Mouse (Mus musculus) frontal cortex, postnatal 25 days (tissue): Measurements from ENCODE around the gene Syce2.
"Not testable (repeated sequence)": the region's sequence is repeated elsewhere in the genome, so short reads cannot be mapped to it uniquely, and the experiment has no call there.

ENCODE experiments used
- DNase-seq, 2 experiments: peaks; one replicate each; pipeline ENCODE4 v3.0.0; 2022; ENCODE audit warnings: low spot score in 2 of 2

Syce2 gene

DNA sequence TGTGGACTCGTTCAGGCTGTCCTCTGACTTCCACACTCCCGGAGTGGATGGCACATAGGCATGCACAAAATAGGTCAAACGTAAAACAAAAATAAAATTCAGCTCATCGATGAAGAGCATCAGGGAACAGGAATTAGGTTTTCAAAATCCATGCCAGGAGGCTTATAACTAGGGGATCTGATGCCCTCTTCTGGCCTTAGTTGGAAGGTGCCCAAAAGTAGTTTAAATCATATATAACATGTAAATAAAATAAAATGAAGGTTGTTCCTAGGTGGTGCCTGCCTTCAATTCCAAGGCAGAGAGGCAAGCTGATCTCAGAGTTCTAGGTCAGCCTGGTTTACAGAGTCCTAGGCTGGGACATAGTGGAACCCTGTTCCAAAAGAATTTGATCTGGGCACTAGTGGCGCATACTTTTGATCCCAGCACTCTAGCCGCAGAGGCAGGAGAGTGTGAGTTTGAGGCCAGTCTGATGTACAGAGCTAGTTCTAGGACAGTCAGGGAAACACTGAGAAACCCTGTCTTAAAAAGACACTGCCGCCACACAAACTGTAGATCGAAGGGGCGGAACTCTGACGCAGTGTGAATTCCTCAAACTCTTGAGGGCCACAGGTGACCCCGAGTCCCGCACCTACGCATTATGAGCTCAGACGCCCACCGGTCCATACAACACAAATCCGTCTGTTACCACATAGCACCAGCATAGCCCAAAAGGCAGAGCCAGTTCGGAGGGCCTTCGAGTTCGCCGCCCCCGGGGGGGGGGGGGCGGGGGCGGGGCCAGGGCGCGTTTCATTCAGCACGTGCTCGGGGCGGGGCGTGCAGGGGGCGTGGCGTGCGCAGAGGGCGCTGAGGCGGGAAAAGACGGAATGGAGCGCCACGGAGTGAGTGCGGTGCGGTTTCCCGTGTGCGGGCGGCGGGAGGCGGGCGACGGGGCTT is at the start of gene Syce2:
Gene Syce2, plus strand, starts transcription at position 736 of the 933 bp plus-strand sequence.
- no peak for DNase-seq

DNA sequence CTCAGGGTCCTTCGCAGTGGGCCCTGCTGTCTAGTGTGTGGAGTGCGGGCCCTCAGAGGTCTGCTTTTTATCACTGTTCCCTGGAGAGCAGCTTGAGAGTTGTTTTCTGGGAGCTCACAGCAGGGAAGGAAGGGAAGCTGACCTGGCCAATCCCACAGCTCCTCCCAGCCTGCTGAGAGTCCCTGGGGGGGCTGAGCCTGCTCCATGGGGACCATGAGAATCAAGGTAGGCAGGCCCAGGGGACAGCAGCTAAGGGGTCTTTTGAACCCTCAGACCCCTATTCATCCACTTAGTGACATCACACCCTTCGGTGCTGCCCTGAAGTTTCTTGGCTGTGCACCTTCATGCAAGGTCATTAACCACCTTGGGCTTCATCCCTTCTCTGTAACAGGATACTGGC is 49.2 kb upstream of the Syce2 start, which contains the start of gene Dand5:
Gene Dand5, minus strand, starts transcription at position 101 of the 400 bp plus-strand sequence.
- DNase-seq, result no peak

- peak in 1 of 2 experiments; percentile 54 for DNase-seq
Observed at GRCm38 (mm10) chr8:84823653-84824052, 48.3 kb upstream of the Syce2 start.

GRCm38 (mm10) chr8:84825636-84826035 is 46.3 kb upstream of the Syce2 start:
- no peak for DNase-seq

DNA sequence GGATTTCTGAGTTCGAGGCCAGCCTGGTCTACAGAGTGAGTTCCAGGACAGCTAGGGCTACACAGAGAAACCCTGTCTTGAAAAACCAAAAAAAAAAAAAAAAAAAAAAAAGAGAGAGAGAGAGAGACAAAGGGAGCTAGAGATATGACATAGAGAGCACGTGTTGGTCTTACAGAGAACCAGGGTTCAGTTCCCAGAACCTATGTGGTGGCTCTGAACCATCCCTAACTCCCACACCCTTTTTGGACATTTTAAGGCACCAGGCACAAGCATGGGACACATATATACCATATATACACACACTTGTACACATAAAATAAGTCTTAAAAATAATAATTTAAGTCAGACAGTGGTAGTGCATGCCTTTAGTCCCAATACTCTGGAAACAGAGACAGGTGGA is 45.4 kb upstream of the Syce2 start:
- not testable (repeated sequence) for DNase-seq

- DNase-seq, result no peak
Observed at GRCm38 (mm10) chr8:84831490-84831889, 40.4 kb upstream of the Syce2 start, which contains the start of gene Gadd45gip1. Gene Gadd45gip1, plus strand, starts transcription at chr8:84831522.

- peak; percentile 64 to 67 for DNase-seq
Observed at GRCm38 (mm10) chr8:84832034-84832717, 39.7 kb upstream of the Syce2 start.

- no peak for DNase-seq
Observed at GRCm38 (mm10) chr8:84832759-84833742, 38.9 kb upstream of the Syce2 start.

- no peak for DNase-seq
Observed at GRCm38 (mm10) chr8:84834002-84834865, 37.7 kb upstream of the Syce2 start.

- no peak for DNase-seq
Observed at GRCm38 (mm10) chr8:84834866-84835855, 36.8 kb upstream of the Syce2 start.

GRCm38 (mm10) chr8:84837149-84837911 is 34.6 kb upstream of the Syce2 start:
- DNase-seq, result no peak

GRCm38 (mm10) chr8:84837912-84838470 is 33.9 kb upstream of the Syce2 start:
- DNase-seq, result no peak

DNA sequence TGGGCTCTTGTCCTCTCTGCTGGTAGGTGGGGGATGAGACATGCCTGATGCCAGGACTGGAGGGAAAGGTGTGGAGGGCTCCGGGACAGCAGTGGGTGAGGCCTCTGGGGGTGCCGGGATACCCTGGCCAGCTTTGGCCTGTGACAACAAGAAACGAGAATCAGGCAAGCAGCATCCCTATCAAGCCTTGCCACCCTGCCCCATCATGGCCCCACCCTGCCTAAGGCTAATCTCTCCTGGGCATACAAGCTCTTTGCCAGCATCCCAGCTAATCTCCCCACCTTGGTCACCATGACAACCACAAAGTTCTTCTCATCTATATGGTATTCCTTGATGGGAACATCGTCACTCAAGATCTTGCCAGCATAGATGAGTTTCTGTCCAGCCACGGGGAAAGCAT is 33.4 kb upstream of the Syce2 start:
- no peak for DNase-seq

- no peak for DNase-seq
Observed at GRCm38 (mm10) chr8:84839411-84839810, 32.5 kb upstream of the Syce2 start.

DNA sequence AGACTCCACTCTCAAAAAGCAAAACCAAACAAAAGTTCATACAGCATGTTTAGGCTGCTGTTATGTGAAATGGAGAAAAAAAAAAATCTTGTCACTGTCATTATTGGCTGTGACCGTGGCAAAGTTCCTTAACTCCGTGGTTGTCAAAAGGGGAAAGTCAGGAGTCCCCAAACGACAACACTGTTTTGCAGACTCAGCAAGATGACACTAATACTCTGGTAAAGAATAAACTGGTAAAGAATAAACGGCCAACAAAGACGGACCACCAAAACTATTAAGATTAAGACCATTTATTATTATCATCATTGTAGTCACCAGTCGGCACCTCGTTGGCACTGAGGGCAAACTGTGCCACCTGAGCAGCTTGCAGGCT is 32.0 kb upstream of the Syce2 start:
- DNase-seq, result no peak

DNA sequence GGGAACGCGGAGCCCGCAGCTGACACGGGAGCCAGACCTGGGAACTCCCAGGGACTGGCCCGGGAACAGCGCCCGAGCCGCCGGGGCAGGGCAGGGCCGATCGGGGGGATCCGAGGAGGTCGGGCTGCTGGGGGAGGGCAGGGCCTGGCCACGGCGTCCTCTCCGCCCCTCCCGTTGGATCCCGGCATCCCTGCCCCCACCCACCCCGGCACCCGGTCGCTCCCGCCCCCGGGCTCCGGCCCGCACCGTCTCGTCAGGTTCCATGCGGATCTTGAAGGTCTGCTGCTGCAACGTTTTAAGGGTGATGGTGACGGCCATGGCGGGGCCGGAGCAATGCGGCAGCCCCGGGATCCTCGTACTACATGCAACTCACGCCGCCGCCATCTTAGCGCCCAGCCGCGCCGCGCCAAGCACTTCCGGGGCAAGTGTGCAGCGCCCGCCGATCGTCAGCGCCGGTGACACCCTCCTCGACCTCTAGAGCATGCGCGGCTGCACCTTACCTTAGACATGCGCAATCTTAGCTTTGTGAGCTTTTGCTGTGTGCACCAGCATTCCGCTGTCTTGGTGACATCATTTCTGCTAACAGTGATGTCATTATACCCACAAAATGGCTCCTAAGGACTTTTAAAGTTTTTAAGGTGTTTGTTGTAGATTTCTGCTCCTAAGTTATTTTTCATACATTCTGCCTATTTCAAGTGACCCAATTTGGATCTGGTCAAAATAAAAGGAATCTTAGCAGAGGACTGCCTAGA is 31.5 kb upstream of the Syce2 start, which contains the start of gene Rad23a:
Gene Rad23a, minus strand, starts transcription at position 418 of the 752 bp plus-strand sequence.
- DNase-seq, result peak; percentile 81 to 84

- DNase-seq, result no peak
Observed at GRCm38 (mm10) chr8:84841514-84841913, 30.4 kb upstream of the Syce2 start.
